Mouse (Mus musculus): ENCODE measurements at regions not wholly inside any gene's neighbourhood (a gene's known extent, or its start where the extent isn't known, plus 50 kb on each side); places are given as distances from the start of the nearest gene placed in this dataset.

DNA sequence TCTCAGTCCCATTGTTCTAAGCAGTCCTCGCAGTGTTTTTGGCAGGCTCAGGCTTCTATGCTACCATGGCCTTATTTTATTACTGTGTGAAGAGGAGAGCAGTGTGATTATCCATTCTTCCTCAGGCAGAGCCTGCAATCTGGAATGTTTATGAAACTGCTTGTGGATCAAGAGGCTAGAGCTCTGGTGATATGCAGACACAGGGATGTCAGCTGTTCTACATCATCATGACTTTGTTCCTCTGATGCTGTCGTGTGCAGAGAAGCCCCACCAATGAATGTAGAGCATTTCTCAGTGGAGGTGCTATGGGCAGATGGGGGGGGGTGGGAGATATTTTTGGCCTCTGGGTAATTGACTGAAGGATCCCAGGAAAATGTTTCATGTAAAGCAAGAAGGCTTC lies 1046.6 kb downstream of the Bcl11a start:
- TF ChIP-seq MAFK (IDR thresholded peaks at IDR 0.05; ENCODE audit: insufficient read depth, low read depth, low read length), result no peak
- TF ChIP-seq ZNF384 (IDR thresholded peaks at IDR 0.05; ENCODE audit: low read depth, low read length), result no peak
- no peak for TF ChIP-seq ZC3H11A (IDR thresholded peaks at IDR 0.05; ENCODE audit: borderline replicate concordance, low read depth, low read length)
- TF ChIP-seq HCFC1 (IDR thresholded peaks at IDR 0.05; ENCODE audit: borderline replicate concordance, insufficient read depth, low read length), result no peak
- no peak for TF ChIP-seq CHD2 (IDR thresholded peaks at IDR 0.05; ENCODE audit: low read depth, low read length)
